Mouse (Mus musculus) retina, embryonic 14.5 days (tissue): ENCODE results near the gene Dnajb14.
"Not testable (repeated sequence)": the region's sequence is repeated elsewhere in the genome, so short reads cannot be mapped to it uniquely, and the experiment has no call there.

Experiments
- DNase-seq: peaks from one replicate; pipeline ENCODE4 v3.0.0-alpha.2; 2015; ENCODE audit warnings: low spot score

The Dnajb14 gene

DNA sequence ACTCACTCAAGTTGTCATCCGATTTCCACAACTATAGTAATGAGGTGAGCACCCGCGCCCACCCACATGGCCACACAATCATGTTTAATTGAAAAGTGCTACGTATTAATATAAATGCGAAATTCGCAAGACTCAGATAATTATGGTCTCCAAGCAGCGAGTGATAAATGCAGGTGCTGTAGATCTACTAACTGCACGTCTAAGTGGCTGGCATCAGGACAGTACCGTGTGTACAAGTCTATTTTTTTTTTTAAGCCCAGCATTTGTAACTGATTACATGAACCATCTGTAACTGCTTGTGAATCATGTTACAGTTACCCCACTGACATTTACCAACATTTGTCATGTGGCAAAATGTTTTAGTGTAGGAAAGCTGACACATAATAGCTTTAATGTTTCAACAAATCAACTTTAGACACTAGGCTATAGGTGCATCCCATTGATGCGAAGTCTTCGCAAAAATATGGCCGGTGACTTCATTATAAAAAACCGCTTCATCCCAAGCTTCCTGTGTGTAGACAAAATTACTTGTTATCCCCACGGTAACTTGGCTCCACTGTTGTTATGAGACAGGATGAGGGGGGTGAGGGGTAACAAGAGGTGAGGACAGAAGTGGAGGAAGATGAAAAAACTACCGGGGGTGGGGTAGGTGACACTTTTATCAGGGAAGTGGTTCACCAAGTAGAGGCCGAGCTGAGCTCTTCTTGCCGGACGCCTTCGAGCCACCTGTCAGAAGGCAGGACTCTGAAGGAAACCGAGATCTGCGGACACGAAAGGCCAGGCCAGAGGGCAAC lies 3.9 kb upstream of the Dnajb14 start:
- no peak for DNase-seq

GRCm38 (mm10) chr3:137864124-137864987 lies 3.1 kb upstream of the Dnajb14 start, which contains the start of gene H2afz:
TSS of gene H2afz (plus strand) at chr3:137864487.
- peak; percentile 98 for DNase-seq

DNA sequence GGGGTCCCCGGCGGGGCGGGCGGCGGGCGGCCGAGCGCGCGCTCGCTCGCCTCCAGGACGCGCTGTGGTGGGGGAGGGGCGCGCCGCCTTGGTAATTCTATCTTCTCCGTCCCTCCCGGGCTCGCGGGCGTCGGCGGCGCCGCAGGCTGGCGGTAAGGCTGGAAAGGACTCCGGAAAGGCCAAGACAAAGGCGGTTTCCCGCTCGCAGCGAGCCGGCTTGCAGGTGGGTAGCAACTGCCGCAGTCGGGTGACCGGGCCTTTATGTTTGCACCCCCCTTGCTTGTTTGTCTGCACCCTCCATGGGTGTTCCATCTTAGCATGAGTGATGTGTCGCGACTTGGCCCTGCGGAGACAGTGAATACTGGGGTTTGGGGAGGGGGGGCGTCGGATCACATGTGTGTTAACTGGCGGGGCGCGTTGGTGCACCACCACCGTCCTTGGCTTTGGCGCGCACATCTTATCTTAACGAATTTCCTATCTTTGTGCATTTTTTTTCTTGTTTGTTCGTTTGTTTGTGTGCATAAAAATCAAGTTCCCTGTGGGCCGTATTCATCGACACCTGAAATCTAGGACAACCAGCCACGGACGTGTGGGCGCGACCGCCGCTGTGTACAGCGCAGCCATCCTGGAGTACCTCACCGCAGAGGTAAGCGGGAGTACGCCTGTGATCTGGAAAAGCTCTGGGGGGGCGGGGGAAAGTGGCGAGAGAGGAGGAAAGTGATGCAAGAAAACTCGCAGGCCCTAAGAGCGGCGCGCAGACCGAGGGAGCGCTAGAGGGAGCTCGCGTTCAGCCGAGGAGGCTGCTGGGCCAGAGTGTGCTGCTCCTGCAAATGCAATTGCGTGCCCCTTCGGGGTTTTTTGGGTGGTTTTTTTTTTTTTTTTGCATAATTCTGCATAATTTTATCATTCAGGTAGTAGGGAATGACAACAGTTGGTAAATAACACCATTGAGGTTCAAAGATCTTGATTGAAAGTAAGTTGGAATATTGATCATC lies 2.2 kb upstream of the Dnajb14 start:
- DNase-seq: peak; percentile 92

GRCm38 (mm10) chr3:137867133-137867436 lies 390 bp upstream of the Dnajb14 start:
- no peak for DNase-seq

GRCm38 (mm10) chr3:137868094-137868913 lies 829 bp downstream of the Dnajb14 start:
- peak; percentile 63 for DNase-seq

GRCm38 (mm10) chr3:137869395-137869794 lies 1.9 kb downstream of the Dnajb14 start:
- DNase-seq: no peak

- no peak for DNase-seq
Measured at GRCm38 (mm10) chr3:137879313-137879712, 11.8 kb downstream of the Dnajb14 start.

DNA sequence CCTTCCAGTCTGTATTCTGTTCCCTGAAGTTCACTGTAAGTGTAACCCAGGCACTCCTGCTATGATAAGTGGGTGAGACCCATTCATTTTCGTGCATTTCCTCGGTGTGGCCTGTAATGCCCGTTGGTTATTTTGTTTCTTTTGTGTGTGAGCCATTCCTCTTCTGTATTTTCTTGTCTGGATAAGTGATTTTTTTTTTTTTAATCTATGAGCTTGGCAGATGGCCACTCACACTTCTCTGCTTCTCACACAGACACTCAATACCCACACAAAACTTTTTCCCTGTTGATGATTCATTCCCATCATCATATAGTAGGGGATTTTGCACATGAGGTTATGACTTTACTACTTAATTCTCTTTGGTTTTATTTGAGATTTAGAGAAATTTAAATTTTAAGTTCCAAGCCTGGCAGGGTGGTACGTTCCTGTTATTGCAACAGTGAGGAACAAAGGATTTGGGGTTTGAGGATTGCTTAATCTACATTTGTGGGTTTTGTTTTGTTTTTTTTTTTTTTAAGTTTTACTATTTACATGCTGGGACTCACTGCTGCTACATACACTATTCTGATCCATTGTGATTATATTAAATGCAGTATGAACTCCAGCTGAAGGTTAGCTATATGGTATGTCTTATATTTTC lies 12.8 kb downstream of the Dnajb14 start:
- DNase-seq: no peak

DNA sequence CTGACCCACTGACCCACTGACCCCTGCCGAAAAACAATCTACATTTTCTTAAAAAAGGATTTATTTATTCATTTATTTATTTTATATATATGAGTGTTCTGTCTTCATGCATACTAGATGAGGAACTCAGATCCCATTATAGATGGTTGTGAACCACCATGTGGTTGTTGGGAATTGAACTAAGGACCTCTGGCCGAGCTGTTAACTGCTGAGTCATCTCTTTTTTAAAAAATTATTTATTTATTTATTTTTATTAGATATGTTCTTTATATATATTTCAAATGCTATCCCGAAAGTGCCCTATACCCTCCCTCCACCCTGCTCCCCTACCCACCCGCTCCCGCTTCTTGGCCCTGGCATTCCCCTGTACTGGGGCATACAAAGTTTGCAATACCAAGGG lies 13.6 kb downstream of the Dnajb14 start:
- no peak for DNase-seq

DNA sequence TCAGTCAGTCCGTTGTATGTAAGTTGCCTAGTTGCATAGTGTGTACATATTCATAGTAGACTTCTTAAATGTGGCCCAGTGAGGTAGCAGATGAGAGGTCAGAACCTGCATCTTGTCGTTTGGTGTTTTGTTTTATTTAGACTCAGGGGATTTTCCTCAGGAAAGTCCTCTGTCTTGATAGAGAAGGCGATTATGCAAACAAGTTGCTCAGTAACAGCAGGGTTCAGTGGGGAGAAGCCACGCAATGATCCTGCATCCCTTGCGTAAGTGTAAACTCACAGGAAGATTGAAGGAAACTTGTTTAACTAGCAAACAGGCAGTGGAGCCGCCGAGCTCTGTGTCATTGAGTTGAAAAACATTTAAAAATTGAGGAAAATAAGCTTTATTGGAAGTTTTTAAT lies 20.5 kb downstream of the Dnajb14 start:
- DNase-seq: no peak

- no peak for DNase-seq
Measured at GRCm38 (mm10) chr3:137891089-137891488, 23.6 kb downstream of the Dnajb14 start.

DNA sequence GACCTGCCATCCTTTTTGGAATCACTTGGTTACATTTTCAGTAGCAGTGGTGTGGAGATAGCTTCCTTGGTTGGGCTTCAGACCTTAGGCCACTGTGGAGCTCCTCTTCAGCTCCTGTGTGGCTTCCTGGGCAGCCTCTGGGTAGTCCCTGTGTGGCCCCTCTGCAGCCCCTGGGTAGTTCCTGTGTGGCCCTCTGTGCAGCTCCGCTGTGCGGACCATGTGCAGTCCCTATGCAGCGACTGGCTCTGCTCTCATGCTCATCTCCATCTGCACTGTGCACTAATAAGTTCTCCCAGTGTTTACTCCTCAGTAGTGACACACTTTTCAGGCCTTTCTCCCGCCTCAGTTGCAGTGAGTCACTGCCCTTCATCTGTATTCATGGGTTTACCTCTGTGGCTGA lies 24.6 kb downstream of the Dnajb14 start:
- no peak for DNase-seq

- DNase-seq: no peak
Measured at GRCm38 (mm10) chr3:137893789-137894188, 26.3 kb downstream of the Dnajb14 start.

DNA sequence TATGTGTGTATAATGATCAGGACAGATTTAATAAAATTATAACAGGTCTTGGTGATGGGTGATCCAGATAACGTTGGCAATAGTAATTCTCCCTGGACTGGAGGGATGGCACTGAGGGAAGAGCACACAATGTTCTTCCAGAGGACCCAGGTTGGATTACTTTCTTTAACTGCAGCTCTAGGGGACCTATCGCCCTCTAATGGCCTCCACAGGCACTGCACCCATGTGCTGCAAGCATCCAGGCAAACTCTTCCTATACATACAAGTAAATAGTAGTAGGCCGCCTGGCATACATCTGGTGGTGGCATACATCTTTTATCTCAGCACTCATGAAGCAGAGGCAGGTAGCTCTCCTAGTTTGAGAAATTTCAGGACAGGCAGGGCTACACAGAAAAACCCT lies 27.7 kb downstream of the Dnajb14 start:
- DNase-seq: no peak

- DNase-seq: no peak
Measured at GRCm38 (mm10) chr3:137896386-137896785, 28.9 kb downstream of the Dnajb14 start.

DNA sequence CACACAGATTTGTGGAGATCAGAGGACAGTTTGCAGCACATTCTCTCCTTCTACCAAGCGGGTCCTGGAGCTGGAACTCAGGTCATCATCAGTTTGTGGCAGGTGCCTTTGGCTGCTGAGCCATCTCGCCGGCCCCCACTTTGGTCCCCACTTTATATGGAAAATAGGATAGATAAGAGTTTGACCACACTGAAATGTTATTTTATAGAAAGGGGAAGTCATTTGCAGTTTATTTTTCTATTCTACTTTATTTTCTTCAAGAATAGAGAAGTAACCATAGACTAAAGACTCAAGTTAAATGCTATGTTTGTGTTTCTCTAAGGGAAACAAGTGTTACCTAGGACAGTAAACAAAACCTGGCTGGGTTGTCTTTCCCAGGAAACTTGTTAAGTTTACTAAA lies 29.4 kb downstream of the Dnajb14 start:
- DNase-seq: no peak

GRCm38 (mm10) chr3:137897685-137898084 lies 30.2 kb downstream of the Dnajb14 start:
- no peak for DNase-seq

GRCm38 (mm10) chr3:137900149-137900548 lies 32.7 kb downstream of the Dnajb14 start:
- DNase-seq: no peak

DNA sequence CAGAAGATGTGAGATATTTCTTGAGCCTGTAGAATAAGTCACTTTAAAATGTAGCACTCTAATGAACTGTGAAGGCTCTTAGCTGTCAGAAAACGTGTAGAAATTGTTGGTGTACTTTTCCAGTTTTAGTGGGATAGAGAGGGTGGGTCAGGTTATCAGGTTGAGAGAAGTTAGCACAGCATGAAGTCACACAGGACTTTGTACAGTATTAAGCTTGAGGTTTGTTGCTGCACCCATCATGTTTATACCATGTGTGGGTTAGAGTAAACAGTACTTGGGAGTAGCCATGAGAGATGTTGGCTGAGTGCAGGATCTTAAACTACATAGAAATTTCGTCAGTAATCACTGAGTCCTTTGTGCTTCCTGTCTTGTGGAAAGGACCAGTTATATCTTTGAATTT lies 45.6 kb downstream of the Dnajb14 start:
- DNase-seq: no peak

GRCm38 (mm10) chr3:137914567-137914966 lies 47.1 kb downstream of the Dnajb14 start:
- not testable (repeated sequence) for DNase-seq
